Mouse (Mus musculus) kidney, adult 11 months (tissue): ENCODE data around the gene Brdt.
A peak's percentile ranks its signal among the peaks of the same experiment; 100 is the strongest.
"Not testable (repeated sequence)": the region's sequence is repeated elsewhere in the genome, so short reads cannot be mapped to it uniquely, and the experiment has no call there.

Source experiments
- DNase-seq: peaks from one replicate; pipeline ENCODE4 v3.0.0; 2022

Brdt gene

GRCm38 (mm10) chr5:107342891-107343290, 11.9 kb downstream of the Brdt start:
- DNase-seq = no peak

GRCm38 (mm10) chr5:107346214-107346613, 15.3 kb downstream of the Brdt start:
- DNase-seq = no peak

- DNase-seq = no peak
Measured at GRCm38 (mm10) chr5:107352566-107352965, 21.6 kb downstream of the Brdt start.

- no peak for DNase-seq
Measured at GRCm38 (mm10) chr5:107353981-107354380, 23.0 kb downstream of the Brdt start.

- no peak for DNase-seq
Measured at GRCm38 (mm10) chr5:107355801-107356200, 24.8 kb downstream of the Brdt start.

- DNase-seq = no peak
Measured at GRCm38 (mm10) chr5:107357723-107358122, 26.8 kb downstream of the Brdt start.

GRCm38 (mm10) chr5:107359395-107360053, 28.6 kb downstream of the Brdt start:
- peak; percentile 88 for DNase-seq

GRCm38 (mm10) chr5:107360054-107360730, 29.2 kb downstream of the Brdt start:
- no peak for DNase-seq

- DNase-seq = no peak
Measured at GRCm38 (mm10) chr5:107370040-107370439, 39.1 kb downstream of the Brdt start.

- no peak for DNase-seq
Measured at GRCm38 (mm10) chr5:107371335-107371734, 40.4 kb downstream of the Brdt start.

- DNase-seq = no peak
Measured at GRCm38 (mm10) chr5:107373256-107373655, 42.3 kb downstream of the Brdt start.

GRCm38 (mm10) chr5:107386448-107386847, 55.5 kb downstream of the Brdt start:
- not testable (repeated sequence) for DNase-seq

- DNase-seq = no peak
Measured at GRCm38 (mm10) chr5:107387788-107388187, 56.8 kb downstream of the Brdt start.

- DNase-seq = no peak
Measured at GRCm38 (mm10) chr5:107389373-107389772, 58.4 kb downstream of the Brdt start.

- no peak for DNase-seq
Measured at GRCm38 (mm10) chr5:107394437-107394836, 63.5 kb downstream of the Brdt start.

GRCm38 (mm10) chr5:107402436-107402835, 71.5 kb downstream of the Brdt start, which contains the start of gene Ephx4:
Gene Ephx4, plus strand, starts transcription at chr5:107402736.
- no peak for DNase-seq

GRCm38 (mm10) chr5:107403011-107403946, 72.3 kb downstream of the Brdt start:
- no peak for DNase-seq

- no peak for DNase-seq
Measured at GRCm38 (mm10) chr5:107403947-107404684, 73.2 kb downstream of the Brdt start.

- DNase-seq = no peak
Measured at GRCm38 (mm10) chr5:107405361-107405760, 74.4 kb downstream of the Brdt start.

- no peak for DNase-seq
Measured at GRCm38 (mm10) chr5:107410305-107410704, 79.3 kb downstream of the Brdt start.

- no peak for DNase-seq
Measured at GRCm38 (mm10) chr5:107411326-107411725, 80.4 kb downstream of the Brdt start.

GRCm38 (mm10) chr5:107412285-107412684, 81.3 kb downstream of the Brdt start:
- DNase-seq = no peak

- DNase-seq = no peak
Measured at GRCm38 (mm10) chr5:107415098-107415497, 84.1 kb downstream of the Brdt start.
